Mouse (Mus musculus): ENCODE data around the gene Dock10. TPM values are rescaled to one million over a fixed set of nuclear protein-coding genes. Genes with fewer than 3 reads are reported as not detected.
A peak's percentile ranks its signal among the peaks of the same experiment; 100 is the strongest.

The Dock10 gene
- polyA plus RNA-seq, 1 experiment from 2014 or later, result 4.3 TPM

DNA sequence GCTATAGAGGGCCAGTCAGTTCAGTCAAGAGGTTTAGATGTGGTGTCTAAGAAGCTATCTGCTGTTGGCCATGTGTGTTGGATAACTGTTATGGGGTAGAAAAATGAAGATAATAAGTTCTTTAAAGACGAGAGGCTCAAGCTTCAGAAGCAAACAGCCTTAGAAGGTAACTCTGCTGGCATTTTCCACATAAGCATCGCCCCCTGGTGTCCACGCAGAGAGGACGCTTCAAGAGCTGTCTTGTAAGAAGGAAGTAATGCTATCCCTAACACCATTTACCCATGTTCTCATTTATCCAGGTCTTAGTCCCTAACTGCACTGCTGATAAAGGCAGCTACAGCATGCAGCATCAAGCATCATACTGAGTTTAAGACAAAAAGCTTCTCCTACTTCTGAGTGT, 35.7 kb downstream of the Dock10 start:
- Histone ChIP-seq H3K4me1 (replicated peaks) (0 out of 2 replicates have a peak, but pooled peaks cover 4% of the 10 kb centered on the region), H3K4me3 (no peak overlapping the region), H3K27me3 (replicated peaks) (no peaks in the 10 kb centered on the region), H3K27ac (ENCODE audit: poor library complexity, severe bottlenecking) (no peak overlapping the region), H3K36me3 (no peaks in the 10 kb centered on the region), H3K4me2 (no peak overlapping the region), H3K9ac (no peak overlapping the region), H3K9me3 (replicated peaks) (no peaks in the 10 kb centered on the region)
- WGBS, result 18% methylated on average over 4 of the region's 4 CpGs
- ATAC-seq (ENCODE audit: insufficient number of reproducible peaks, low FRiP score), result no peak

DNA sequence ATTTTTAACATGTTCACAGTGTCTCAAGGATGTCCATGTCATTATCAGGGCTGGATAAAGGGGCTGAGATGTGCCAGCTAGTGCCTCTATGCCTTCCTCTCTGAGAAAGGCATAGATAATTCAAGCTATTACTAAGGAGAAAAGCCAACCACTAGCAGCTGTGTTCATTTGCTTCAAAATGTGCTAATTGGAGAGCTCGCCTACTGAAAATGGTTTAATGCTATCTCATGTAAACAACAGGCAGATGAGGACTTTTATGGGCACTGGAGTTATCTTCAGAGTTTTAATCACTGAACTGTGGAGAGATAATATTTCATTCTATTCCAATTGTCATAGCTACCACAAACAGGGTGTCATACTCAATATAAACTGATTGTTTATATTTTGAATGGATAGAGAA, 36.3 kb downstream of the Dock10 start:
- H3K4me3 ChIP-seq, result no peak overlapping the region
- no peak overlapping the region for H3K27ac ChIP-seq (ENCODE audit: poor library complexity, severe bottlenecking)
- H3K27me3 ChIP-seq (replicated peaks), result no peaks in the 10 kb centered on the region
- no peaks in the 10 kb centered on the region for H3K9me3 ChIP-seq (replicated peaks)
- 0 out of 2 replicates have a peak, but pooled peaks cover 4% of the 10 kb centered on the region for H3K4me1 ChIP-seq (replicated peaks)
- no peak overlapping the region for H3K9ac ChIP-seq
- 64% methylated on average over 1 of the region's 1 CpGs for WGBS
- ATAC-seq (ENCODE audit: insufficient number of reproducible peaks, low FRiP score), result no peak
- no peaks in the 10 kb centered on the region for H3K36me3 ChIP-seq
- H3K4me2 ChIP-seq, result no peak overlapping the region

DNA sequence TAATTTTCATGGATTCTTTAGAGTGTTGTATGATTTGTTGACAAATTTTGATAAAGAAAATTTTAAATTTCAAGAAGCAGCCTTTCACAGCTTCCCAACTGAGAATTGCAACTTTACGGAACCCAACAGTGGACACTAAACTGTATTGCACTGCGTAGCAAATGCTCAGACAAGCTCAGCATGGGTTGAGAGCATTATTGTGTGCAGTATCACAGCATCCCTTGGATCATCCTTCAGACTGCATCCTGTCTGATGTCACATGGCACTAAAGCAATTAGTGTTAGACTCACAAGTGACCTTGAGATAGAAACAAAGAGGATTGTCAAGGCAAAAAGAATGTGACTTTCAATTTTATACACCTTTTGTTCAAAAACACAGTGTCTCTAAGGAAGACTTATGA, 37.1 kb downstream of the Dock10 start:
- H3K4me2 ChIP-seq, result no peak overlapping the region
- no peak for ATAC-seq (ENCODE audit: insufficient number of reproducible peaks, low FRiP score)
- no peaks in the 10 kb centered on the region for H3K27me3 ChIP-seq (replicated peaks)
- no peak overlapping the region for H3K27ac ChIP-seq (ENCODE audit: poor library complexity, severe bottlenecking)
- H3K4me3 ChIP-seq, result no peak overlapping the region
- H3K9me3 ChIP-seq (replicated peaks), result no peaks in the 10 kb centered on the region
- 0 out of 2 replicates have a peak, but pooled peaks cover 4% of the 10 kb centered on the region for H3K4me1 ChIP-seq (replicated peaks)
- H3K9ac ChIP-seq, result no peak overlapping the region
- H3K36me3 ChIP-seq, result no peaks in the 10 kb centered on the region
- WGBS, result 89% methylated on average over 2 of the region's 2 CpGs

DNA sequence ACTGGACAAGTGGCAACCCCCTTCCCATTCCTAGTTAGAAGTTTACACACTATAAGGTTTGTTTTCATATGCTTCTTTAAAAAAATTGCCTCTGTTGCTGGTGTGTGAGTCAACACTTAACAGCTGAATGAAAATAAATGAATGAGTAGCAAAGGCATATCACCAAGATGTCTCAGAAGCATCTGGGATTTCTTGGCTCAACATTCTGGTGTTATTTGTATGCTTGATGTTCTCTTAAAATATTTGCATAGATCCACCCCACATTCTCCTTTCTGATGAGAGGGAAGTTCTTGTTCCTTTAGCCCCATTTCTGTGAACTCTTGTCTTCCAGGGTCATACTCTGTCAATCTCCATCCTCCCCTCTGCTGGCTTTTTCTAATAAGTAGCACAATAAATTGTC, 38.2 kb downstream of the Dock10 start:
- Histone ChIP-seq H3K9me3 (replicated peaks) (no peaks in the 10 kb centered on the region), H3K27ac (ENCODE audit: poor library complexity, severe bottlenecking) (no peak overlapping the region), H3K4me2 (no peak overlapping the region), H3K36me3 (no peaks in the 10 kb centered on the region), H3K4me1 (replicated peaks) (0 out of 2 replicates have a peak, but pooled peaks cover 4% of the 10 kb centered on the region), H3K9ac (no peak overlapping the region), H3K27me3 (replicated peaks) (no peaks in the 10 kb centered on the region), H3K4me3 (no peak overlapping the region)
- ATAC-seq (ENCODE audit: insufficient number of reproducible peaks, low FRiP score), result no peak

DNA sequence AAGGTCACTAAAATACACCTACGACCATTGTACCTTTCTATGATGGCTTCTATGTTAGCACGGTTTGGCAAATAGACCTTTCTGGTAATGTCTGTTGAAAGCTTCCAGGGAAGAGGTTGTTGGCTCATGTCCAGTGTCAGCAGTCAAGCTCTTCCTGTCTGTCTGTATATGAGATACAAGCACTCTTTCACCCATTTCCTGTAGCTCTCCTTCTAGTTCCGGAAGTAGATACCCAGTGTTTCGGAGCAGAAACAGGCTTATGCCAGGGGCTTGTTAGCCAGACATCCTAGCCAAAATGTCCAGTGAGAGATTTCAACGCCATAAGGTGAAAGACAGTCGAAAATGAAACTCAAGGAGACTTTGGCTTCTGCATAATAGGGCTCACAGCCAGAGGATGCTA, 38.9 kb downstream of the Dock10 start:
- no peak overlapping the region for H3K27ac ChIP-seq (ENCODE audit: poor library complexity, severe bottlenecking)
- H3K36me3 ChIP-seq, result no peaks in the 10 kb centered on the region
- H3K27me3 ChIP-seq (replicated peaks), result no peaks in the 10 kb centered on the region
- no peak for ATAC-seq (ENCODE audit: insufficient number of reproducible peaks, low FRiP score)
- H3K4me2 ChIP-seq, result no peak overlapping the region
- 57% methylated on average over 6 of the region's 6 CpGs for WGBS
- no peaks in the 10 kb centered on the region for H3K9me3 ChIP-seq (replicated peaks)
- H3K9ac ChIP-seq, result no peak overlapping the region
- no peak overlapping the region for H3K4me3 ChIP-seq
- 0 out of 2 replicates have a peak, but pooled peaks cover 4% of the 10 kb centered on the region for H3K4me1 ChIP-seq (replicated peaks)

DNA sequence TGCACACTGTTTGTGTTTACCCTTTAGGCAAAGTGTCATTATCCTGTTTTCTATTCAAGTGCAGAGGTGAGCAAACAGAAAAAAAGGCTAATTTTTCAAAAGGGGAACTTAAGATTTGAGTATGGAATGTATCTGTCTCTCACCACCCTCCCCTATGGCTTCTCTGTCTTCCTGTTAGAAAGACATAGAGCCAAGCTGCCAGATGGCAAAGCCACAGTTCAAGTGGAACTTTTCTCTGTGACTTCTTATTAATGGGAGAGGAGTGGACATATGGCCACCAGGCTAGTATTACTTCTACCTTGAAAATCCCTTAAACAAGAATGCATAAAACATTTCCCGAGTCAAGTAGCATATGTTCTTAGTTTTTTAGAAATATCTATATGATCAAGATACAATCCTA, 39.7 kb downstream of the Dock10 start:
- 80% methylated on average over 1 of the region's 1 CpGs for WGBS
- Histone ChIP-seq H3K36me3 (no peaks in the 10 kb centered on the region), H3K4me1 (replicated peaks) (0 out of 2 replicates have a peak, but pooled peaks cover 4% of the 10 kb centered on the region), H3K4me2 (no peak overlapping the region), H3K9me3 (replicated peaks) (no peaks in the 10 kb centered on the region), H3K27me3 (replicated peaks) (no peaks in the 10 kb centered on the region), H3K9ac (no peak overlapping the region), H3K4me3 (no peak overlapping the region), H3K27ac (ENCODE audit: poor library complexity, severe bottlenecking) (no peak overlapping the region)
- no peak for ATAC-seq (ENCODE audit: insufficient number of reproducible peaks, low FRiP score)

DNA sequence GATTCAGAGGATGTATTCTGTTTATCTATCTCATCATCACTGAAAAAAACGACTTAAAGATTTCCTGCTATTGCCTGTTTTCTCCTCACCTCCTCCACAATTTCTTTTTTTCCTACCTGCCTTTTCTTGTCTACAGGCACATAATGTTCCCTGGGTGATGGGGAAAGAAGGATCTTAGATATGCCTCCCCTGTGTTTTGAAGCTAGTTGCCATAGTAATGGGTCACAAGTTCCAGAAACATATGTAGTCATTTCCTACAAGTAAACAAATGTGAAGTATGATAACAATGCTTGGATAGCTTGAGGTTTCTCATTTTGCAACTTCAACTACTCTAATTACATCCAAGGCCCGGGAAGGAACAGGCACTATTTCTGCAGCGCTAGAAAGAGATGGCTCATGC, 42.4 kb downstream of the Dock10 start:
- Histone ChIP-seq H3K9ac (no peak overlapping the region), H3K4me2 (no peak overlapping the region), H3K9me3 (replicated peaks) (no peaks in the 10 kb centered on the region), H3K4me1 (replicated peaks) (0 out of 2 replicates have a peak, but pooled peaks cover 8% of the 10 kb centered on the region), H3K4me3 (no peak overlapping the region), H3K36me3 (no peaks in the 10 kb centered on the region), H3K27ac (ENCODE audit: poor library complexity, severe bottlenecking) (no peak overlapping the region), H3K27me3 (replicated peaks) (no peaks in the 10 kb centered on the region)
- WGBS, result 59% methylated on average over 3 of the region's 3 CpGs
- ATAC-seq (ENCODE audit: insufficient number of reproducible peaks, low FRiP score), result no peak

DNA sequence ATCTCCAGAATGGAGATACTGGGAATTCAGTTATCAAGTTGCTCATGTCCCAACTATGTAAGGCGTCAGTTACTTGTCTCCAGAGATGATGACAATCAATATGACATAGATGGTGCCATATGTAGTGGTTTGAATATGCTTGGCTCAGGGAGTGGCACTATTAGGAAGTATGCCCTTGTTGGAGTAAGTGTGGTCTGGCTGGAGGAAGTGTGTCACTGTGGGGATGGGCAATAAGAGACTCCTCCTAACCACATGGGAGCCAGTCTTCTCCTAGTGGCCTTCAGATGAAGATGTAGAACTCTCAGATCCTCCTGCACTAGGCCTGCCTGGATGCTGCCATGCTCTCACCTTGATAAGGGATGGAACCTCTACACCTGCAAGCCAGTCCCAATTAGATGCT, 44.4 kb downstream of the Dock10 start:
- H3K9me3 ChIP-seq (replicated peaks), result no peaks in the 10 kb centered on the region
- ATAC-seq (ENCODE audit: insufficient number of reproducible peaks, low FRiP score), result no peak
- no peaks in the 10 kb centered on the region for H3K36me3 ChIP-seq
- no peak overlapping the region for H3K27ac ChIP-seq (ENCODE audit: poor library complexity, severe bottlenecking)
- no peak overlapping the region for H3K4me3 ChIP-seq
- no peaks in the 10 kb centered on the region for H3K27me3 ChIP-seq (replicated peaks)
- no peak overlapping the region for H3K9ac ChIP-seq
- H3K4me1 ChIP-seq (replicated peaks), result peaks cover 21% of the 10 kb centered on the region
- WGBS, result 73% methylated on average over 1 of the region's 1 CpGs
- H3K4me2 ChIP-seq, result no peak overlapping the region

DNA sequence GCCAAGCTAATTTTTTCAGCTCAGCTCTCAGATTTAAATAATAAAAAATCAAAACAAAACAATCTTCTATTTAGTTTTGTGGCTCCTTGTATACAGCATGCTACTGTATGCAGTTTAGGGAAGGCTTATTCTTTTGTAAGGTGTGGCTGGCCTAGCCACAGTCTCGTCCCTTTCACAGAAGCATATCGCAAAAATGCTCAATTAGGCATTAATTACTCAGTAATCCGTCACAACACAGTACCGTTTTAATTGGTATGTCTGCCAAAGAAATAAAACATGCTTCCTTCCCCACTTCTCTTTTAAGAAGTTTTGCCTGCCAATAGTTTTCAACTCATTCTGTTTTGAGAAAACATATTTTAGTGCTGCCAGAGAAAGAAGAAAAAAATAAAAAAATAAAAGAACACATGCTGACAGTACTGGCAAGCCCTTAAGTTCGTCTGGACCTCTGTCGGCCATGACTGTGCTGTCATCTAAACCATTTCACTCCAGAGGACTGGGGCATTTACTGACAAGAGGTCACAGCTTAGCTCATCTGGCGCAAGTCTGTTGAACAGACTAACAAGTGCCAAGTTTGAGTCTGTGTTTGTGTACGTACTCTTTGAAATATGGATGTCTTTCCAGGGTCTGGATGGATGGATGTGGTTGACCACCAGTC, 47.6 kb downstream of the Dock10 start:
- Histone ChIP-seq H3K4me2 (no peak overlapping the region), H3K27me3 (replicated peaks) (no peaks in the 10 kb centered on the region), H3K4me3 (no peak overlapping the region), H3K27ac (ENCODE audit: poor library complexity, severe bottlenecking) (no peak overlapping the region), H3K36me3 (no peaks in the 10 kb centered on the region), H3K9ac (no peak overlapping the region), H3K4me1 (replicated peaks) (peaks cover 23% of the 10 kb centered on the region), H3K9me3 (replicated peaks) (no peaks in the 10 kb centered on the region)
- 65% methylated on average over 8 of the region's 8 CpGs for WGBS
- ATAC-seq (ENCODE audit: insufficient number of reproducible peaks, low FRiP score), result no peak

DNA sequence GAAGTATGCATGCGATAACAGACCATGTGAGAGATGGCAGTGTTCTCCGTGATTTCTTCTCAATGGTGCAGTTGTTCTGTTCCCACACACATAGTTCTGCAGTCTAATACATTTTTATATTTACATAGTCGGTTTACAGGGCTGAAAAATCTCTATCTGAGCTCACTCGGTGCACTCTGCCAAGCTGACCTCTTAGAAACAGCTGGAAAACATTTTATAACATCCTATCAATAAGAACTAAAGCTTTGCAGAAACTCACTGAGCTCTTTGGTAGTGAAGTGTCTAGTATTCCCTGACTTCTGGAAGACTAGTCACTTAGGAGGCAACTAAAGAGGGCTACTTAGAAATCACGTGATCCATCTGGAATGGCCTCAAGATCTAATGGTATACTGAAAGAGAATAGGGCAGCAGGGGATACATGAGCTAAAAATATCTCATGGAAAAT, 48.2 kb downstream of the Dock10 start:
- H3K4me2 ChIP-seq, result no peak overlapping the region

DNA sequence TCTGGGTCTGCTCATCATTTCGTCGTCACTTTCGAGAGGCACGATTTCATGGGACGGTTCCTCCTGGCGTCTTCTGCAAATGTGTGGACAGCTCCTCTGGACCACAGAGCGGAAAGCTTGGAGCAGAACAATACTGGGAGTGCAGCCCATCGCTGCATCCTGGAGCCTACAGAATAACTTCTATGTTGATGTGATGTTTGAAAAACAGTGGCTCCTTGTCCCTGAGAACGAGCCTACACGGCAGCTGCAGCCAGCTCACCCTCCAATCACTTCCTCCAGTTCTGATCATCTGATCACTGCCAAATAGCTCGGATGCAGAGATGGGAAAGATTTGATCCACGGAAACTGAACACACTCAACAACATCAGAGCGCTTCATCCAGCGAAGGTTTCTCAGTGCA, 49.0 kb downstream of the Dock10 start:
- no peak overlapping the region for H3K27ac ChIP-seq (ENCODE audit: poor library complexity, severe bottlenecking)
- no peaks in the 10 kb centered on the region for H3K9me3 ChIP-seq (replicated peaks)
- WGBS, result 38% methylated on average over 14 of the region's 14 CpGs
- H3K9ac ChIP-seq, result no peak overlapping the region
- peak overlapping the region; percentile 51 for H3K4me2 ChIP-seq
- H3K27me3 ChIP-seq (replicated peaks), result no peaks in the 10 kb centered on the region
- peaks cover 23% of the 10 kb centered on the region for H3K4me1 ChIP-seq (replicated peaks)
- 0 out of 2 replicates have a peak overlapping the region, but pooled peaks have one; percentile 6 for H3K4me3 ChIP-seq
- no peaks in the 10 kb centered on the region for H3K36me3 ChIP-seq
- ATAC-seq (ENCODE audit: insufficient number of reproducible peaks, low FRiP score), result no peak

More for the DNA sequence above, 48.2 kb downstream of the Dock10 start:
- Histone ChIP-seq H3K9me3 (replicated peaks) (no peaks in the 10 kb centered on the region), H3K36me3 (no peaks in the 10 kb centered on the region), H3K27me3 (replicated peaks) (no peaks in the 10 kb centered on the region), H3K4me3 (no peak overlapping the region), H3K9ac (no peak overlapping the region), H3K4me1 (replicated peaks) (peaks cover 23% of the 10 kb centered on the region), H3K27ac (ENCODE audit: poor library complexity, severe bottlenecking) (no peak overlapping the region)
- 54% methylated on average over 5 of the region's 5 CpGs for WGBS
- ATAC-seq (ENCODE audit: insufficient number of reproducible peaks, low FRiP score), result no peak

DNA sequence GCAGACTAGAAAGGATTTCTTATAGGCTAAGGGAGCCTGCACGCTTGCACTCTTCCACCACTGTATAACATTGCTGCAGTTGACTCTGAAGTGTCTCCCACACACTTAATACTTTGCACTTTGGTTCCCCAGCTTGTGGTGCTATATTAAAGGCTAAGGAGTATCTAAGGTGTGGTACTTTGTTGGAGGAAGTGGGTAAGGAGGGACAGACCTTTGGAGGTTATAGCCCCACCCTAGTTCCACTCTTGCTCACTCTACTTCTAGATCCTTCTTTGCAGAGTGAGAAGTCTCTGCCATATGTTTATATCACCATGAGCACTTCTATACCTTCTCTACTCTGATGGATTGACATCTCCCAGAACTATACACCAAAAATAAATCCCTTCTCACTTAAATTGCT, 55.0 kb downstream of the Dock10 start:
- Histone ChIP-seq H3K4me2 (no peak overlapping the region), H3K9me3 (replicated peaks) (no peaks in the 10 kb centered on the region), H3K4me1 (replicated peaks) (no peaks in the 10 kb centered on the region), H3K27me3 (replicated peaks) (no peaks in the 10 kb centered on the region), H3K36me3 (no peaks in the 10 kb centered on the region), H3K27ac (ENCODE audit: poor library complexity, severe bottlenecking) (no peak overlapping the region), H3K4me3 (no peak overlapping the region), H3K9ac (no peak overlapping the region)
- no peak for ATAC-seq (ENCODE audit: insufficient number of reproducible peaks, low FRiP score)
- 91% methylated on average over 1 of the region's 1 CpGs for WGBS
